Mouse (Mus musculus): ENCODE measurements around the gene Cbx8. TPM values are rescaled to one million over a fixed set of nuclear protein-coding genes. Genes with fewer than 3 reads are reported as not detected.

The Cbx8 gene
- 3.0 and 7.6 TPM in 2 replicates for polyA plus RNA-seq (2012; rRNA removed)

DNA sequence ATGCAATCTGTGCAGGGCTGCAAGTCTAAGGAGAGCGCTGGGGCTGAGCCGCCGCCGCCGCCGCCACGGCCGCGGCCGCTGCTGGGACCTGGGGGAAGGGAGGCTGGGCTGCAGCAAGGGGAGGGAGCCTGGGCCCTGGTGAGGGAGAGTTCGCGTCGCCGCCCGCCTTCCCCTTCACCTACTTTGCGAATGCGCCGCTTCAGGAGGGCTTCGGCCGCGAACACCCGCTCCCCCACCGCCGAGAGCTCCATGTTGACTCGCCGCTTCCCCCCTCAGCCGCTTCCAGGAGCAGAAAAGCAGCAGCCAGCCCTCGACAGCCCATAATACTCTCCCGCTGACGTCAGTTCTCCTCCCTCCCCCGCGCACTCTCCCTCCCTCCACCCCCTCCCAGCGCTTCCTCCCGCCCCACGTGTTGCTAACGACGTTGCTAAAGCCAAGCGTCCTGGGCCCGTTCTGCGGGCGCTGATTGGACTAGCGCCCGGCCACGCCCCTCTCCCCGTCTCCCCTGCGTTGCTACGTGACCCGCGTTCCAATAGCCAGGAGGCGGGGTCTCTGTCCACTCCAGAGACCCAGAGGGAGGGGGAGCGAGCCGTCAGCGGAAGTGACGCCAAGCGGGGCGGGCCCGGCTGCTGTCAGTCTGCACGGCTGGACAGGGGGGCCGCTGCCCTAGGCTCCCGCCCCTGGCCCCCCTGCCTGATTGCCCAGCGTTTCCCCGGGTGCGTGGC, at the start of gene Cbx8:
Cbx8 (minus strand) TSS at position 370 of the 725 bp plus-strand sequence.

DNA sequence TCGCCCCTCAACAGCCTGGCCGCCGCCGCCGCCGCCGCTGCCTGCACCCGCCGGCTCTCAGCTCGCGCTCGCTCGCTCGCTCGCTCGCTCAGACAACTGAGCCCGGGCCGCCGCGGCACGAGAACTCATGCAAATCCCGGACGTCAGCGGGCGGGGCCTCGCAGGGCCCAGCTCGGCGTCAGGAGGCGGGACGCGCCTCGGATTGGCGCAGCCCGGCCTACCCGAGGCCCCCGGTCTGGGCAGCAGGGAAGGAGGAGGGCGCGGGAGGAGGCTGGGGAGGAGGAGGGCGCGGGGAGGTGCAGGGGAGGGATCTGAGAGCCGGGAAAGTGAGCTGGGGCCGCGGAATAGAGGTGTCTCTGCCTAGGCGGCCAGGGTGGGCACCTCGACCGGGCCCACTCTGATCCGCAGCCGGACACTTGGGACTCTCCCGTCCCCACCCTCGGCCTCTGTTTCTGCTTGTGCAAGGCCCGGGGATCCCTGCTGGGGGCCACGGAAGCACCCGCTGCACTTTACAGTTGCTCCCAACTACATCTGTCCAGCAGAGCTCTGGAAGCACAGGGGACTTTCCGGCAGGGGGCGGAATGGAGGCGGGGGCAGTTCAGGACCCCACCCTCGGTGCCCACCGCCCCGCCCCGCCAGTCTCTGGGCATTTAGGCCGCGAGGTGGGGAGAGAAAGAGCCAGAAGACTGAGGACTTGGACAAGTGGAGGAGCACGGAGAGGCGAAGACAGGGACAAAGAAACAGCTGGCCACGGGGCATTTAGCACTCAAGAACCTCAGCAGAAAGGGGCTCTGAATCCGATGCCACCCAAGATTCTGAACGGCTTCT, 45.6 kb upstream of the Cbx8 start, which contains the start of gene Cbx4:
Cbx4 (minus strand) TSS at position 78 of the 828 bp plus-strand sequence.

DNA sequence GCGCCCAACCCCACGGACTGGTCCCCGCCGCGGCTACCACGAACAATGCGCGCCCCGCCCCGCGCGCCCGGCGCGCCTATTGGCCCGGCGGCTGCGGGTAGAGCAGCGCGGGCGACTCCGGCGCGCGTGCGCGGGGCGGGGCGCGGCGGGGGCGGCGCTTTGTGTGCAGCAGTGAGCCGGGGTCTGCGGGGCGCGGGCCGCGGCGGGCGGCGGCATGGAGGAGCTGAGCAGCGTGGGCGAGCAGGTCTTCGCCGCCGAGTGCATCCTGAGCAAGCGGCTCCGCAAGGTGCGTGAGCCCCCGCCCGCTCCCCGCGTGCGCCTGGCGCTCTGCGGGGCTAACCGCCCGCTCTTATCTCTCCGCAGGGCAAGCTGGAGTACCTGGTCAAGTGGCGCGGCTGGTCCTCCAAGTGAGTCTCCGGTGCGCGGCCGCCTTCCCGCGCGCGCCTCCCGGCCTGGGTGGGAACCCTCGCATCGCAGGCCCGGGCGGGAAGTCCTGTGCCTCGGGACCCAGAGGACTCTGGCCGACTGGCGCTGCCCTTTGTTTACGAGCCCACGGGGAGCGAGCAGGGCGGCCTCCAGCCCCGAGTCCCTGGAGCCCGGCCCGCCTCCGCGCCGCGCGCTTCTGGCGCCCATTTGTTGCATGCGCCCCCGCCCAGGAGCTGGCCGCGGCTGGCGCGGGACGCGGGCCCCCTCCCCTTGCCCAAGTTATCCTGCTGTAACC, 17.7 kb downstream of the Cbx8 start, which contains the start of gene Cbx2:
Cbx2 (plus strand) TSS at position 68 of the 721 bp plus-strand sequence.

DNA sequence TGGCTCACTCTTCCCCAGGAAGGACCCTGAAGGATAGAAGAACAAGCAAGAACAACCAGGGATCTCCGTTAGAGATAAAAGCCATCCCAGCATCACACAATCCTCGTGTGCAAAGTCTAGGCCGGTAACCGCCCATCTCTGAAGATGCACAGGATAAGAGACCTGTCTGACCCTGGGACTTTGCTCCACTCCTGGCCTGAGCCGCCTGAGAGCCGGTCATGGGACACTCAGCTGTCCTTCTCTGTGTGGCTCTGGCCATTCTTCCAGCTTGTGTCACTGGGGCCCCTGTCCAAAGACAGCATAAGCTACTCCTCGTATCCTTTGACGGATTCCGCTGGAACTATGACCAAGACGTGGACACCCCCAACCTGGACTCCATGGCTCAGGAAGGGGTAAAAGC, 52.8 kb downstream of the Cbx8 start, which contains the start of gene Enpp7:
Enpp7 (plus strand) TSS at position 190 of the 400 bp plus-strand sequence.

Other genes starting within 250 kb of the Cbx8 start
- 1.1 and 1.5 TPM in 2 replicates for gene Rbfox3, start 129.4 kb downstream of the Cbx8 start, polyA plus RNA-seq (2012; rRNA removed)
- gene Enpp7, start 52.8 kb downstream of the Cbx8 start, polyA plus RNA-seq (2012; rRNA removed) = 0.23 and 0.29 TPM in 2 replicates
- 11.6 and 13.0 TPM in 2 replicates for gene Cbx2, start 18.0 kb downstream of the Cbx8 start, polyA plus RNA-seq (2012; rRNA removed)
- 27.2 and 28.2 TPM in 2 replicates for gene Cbx4, start 45.3 kb upstream of the Cbx8 start, polyA plus RNA-seq (2012; rRNA removed)
- 21.4 and 22.2 TPM in 2 replicates for gene Tbc1d16, start 187.5 kb upstream of the Cbx8 start, polyA plus RNA-seq (2012; rRNA removed)
- gene Ccdc40, start 187.6 kb upstream of the Cbx8 start, polyA plus RNA-seq (2012; rRNA removed) = 11.7 and 13.0 TPM in 2 replicates
- 336 TPM in 2 replicates for gene Gaa, start 226.9 kb upstream of the Cbx8 start, polyA plus RNA-seq (2012; rRNA removed)

Data from ovary, adult 2 months (tissue).